Comparison of ENCODE assay signal across 30 mouse cellular contexts in genomic region chr11:100718462-100718861, GRCm38 (mm10). TPM values are rescaled to one million over a fixed set of nuclear protein-coding genes. Genes with fewer than 3 reads are reported as not detected.
DNase-seq lines count a peak whose midpoint lies in the region; ATAC-seq and TF ChIP-seq lines count a peak whose summit lies in the region.
"Had no signal": no experiment of that assay in that cellular context is flagged by ENCODE, and none has a peak within 500 bp of the region (broad histone marks: within the 10 kb centered on the region; RNA-seq: fewer than 3 reads in every experiment).

No protein-coding gene starts in this region.

- peak; percentile 88 for DNase-seq in heart, adult 11 months
- DNase-seq in heart, embryonic 10.5 days (ENCODE audit: low spot score), result no peak
- DNase-seq in kidney, adult 2 months, result no peak
- no peak for DNase-seq in kidney, postnatal 4 days
- DNase-seq in left cerebral cortex, adult 2 months (ENCODE audit: extremely low spot score in 1 of 2, low spot score in 2 of 2), result no peak
- no peak for DNase-seq in left cerebral cortex, adult 9 months (ENCODE audit: low spot score in 2 of 2)
- DNase-seq: adrenal gland, adult 2 months; adrenal gland, postnatal 14 days; cerebellum, adult 11 months; cerebellum, adult 2 months; cerebellum, adult 9-11 months; cerebellum, postnatal 25 days; gastrocnemius, postnatal 10 days; heart, postnatal 36 days had no signal

- no peak overlapping the region for H3K4me2 ChIP-seq in liver, embryonic 12.5 days
- H3K4me2 ChIP-seq: forebrain, embryonic 12.5 days; forebrain, embryonic 15.5 days; heart, embryonic 11.5 days; heart, embryonic 15.5 days; hindbrain, embryonic 13.5 days had no signal

- H3K27ac ChIP-seq in heart, embryonic 10.5 days, result no peak overlapping the region
- peak overlapping the region; percentile 73 for H3K27ac ChIP-seq in kidney, adult 2 months (ENCODE audit: insufficient read depth, low read depth, low read length)
- peak overlapping the region; percentile 88 for H3K27ac ChIP-seq in left cerebral cortex, adult 2 months
- peak overlapping the region; percentile 94 for H3K27ac ChIP-seq in macrophage
- no peak overlapping the region for H3K27ac ChIP-seq in liver, embryonic 12.5 days
- H3K27ac ChIP-seq: forebrain, embryonic 12.5 days; forebrain, embryonic 15.5 days; heart, embryonic 15.5 days; hindbrain, embryonic 10.5 days; hindbrain, embryonic 13.5 days had no signal

- peaks cover 49% of the 10 kb centered on the region for H3K4me1 ChIP-seq in heart, embryonic 10.5 days
- H3K4me1 ChIP-seq in kidney, adult 2 months (ENCODE audit: control insufficient read depth, insufficient read depth, low read length), result peaks cover 46% of the 10 kb centered on the region
- peaks cover 59% of the 10 kb centered on the region for H3K4me1 ChIP-seq in liver, embryonic 12.5 days

- no peak overlapping the region for H3K4me3 ChIP-seq in heart, embryonic 10.5 days
- no peak overlapping the region for H3K4me3 ChIP-seq in kidney, adult 2 months (ENCODE audit: insufficient read depth, low read depth, low read length)
- no peak overlapping the region for H3K4me3 ChIP-seq in left cerebral cortex, adult 2 months
- H3K4me3 ChIP-seq in macrophage (ENCODE audit: inconsistent target), result no peak overlapping the region
- H3K4me3 ChIP-seq in liver, embryonic 12.5 days, result no peak overlapping the region
- H3K4me3 ChIP-seq: erythroblast, embryonic 14.5 days; forebrain, embryonic 12.5 days; forebrain, embryonic 15.5 days; heart, embryonic 15.5 days; hindbrain, embryonic 10.5 days; hindbrain, embryonic 13.5 days had no signal

- no peaks in the 10 kb centered on the region for H3K9me3 ChIP-seq in heart, embryonic 10.5 days
- no peaks in the 10 kb centered on the region for H3K9me3 ChIP-seq in liver, embryonic 12.5 days (replicated peaks)
- H3K9me3 ChIP-seq: forebrain, embryonic 12.5 days; forebrain, embryonic 15.5 days; heart, embryonic 15.5 days; hindbrain, embryonic 10.5 days; hindbrain, embryonic 13.5 days had no signal

- no peak overlapping the region for H3K9ac ChIP-seq in liver, embryonic 12.5 days
- H3K9ac ChIP-seq: forebrain, embryonic 12.5 days; forebrain, embryonic 15.5 days; heart, embryonic 15.5 days; hindbrain, embryonic 13.5 days had no signal

- 92% methylated on average over 7 of the region's 7 CpGs for WGBS in heart, embryonic 10.5 days
- WGBS in kidney, adult 2 months, result 89% methylated on average over 7 of the region's 7 CpGs
- 88% methylated on average over 7 of the region's 7 CpGs for WGBS in macrophage (ENCODE audit: missing documents)
- WGBS in liver, embryonic 12.5 days (ENCODE audit: insufficient replicate concordance), result 89% methylated on average over 7 of the region's 7 CpGs

- no peaks in the 10 kb centered on the region for H3K27me3 ChIP-seq in heart, embryonic 10.5 days (ENCODE audit: insufficient read depth, poor library complexity, severe bottlenecking)
- H3K27me3 ChIP-seq in kidney, adult 2 months (replicated peaks; ENCODE audit: control insufficient read depth, insufficient read depth, low read length), result no peaks in the 10 kb centered on the region
- no peaks in the 10 kb centered on the region for H3K27me3 ChIP-seq in liver, embryonic 12.5 days (replicated peaks)
- H3K27me3 ChIP-seq: forebrain, embryonic 12.5 days; forebrain, embryonic 15.5 days; heart, embryonic 15.5 days; hindbrain, embryonic 13.5 days had no signal

- H3K79me2 ChIP-seq in macrophage (ENCODE audit: inconsistent target), result peaks cover 78% of the 10 kb centered on the region

- no peak for TF ChIP-seq POLR2A in kidney, adult 2 months (IDR thresholded peaks at IDR 0.05; ENCODE audit: low read depth, low read length)

- intact Hi-C loops in left cerebral cortex, adult 2 months (cut with DNase I), result no loop called here

- no peak for TF ChIP-seq CTCF in kidney, adult 2 months (conservative IDR thresholded peaks at IDR 0.05; ENCODE audit: insufficient read depth, insufficient read length, low read depth, low read length)
- TF ChIP-seq CTCF in left cerebral cortex, adult 2 months (IDR thresholded peaks at IDR 0.05), result no peak

- H3K36me3 ChIP-seq in heart, embryonic 10.5 days, result peaks cover 53% of the 10 kb centered on the region
- peaks cover 2% of the 10 kb centered on the region; the same call in 1 of the 2 replicates for H3K36me3 ChIP-seq in kidney, adult 2 months (ENCODE audit: control insufficient read depth, insufficient read depth, low read length)
- peaks cover 33% of the 10 kb centered on the region for H3K36me3 ChIP-seq in macrophage (ENCODE audit: inconsistent target)
- peaks cover 73% of the 10 kb centered on the region for H3K36me3 ChIP-seq in liver, embryonic 12.5 days

- no peak for ATAC-seq in liver, embryonic 12.5 days
- ATAC-seq: CD4-positive, CD25-positive, alpha-beta regulatory T cell, adult 4 months; forebrain, embryonic 15.5 days; hindbrain, embryonic 16.5 days had no signal

RNA-seq across cellular contexts. Expression of gene Hspb9, which starts 4.8 kb away (rescaled TPM):
- 0.19 and 0.34 TPM in 2 replicates for polyA plus RNA-seq in heart, embryonic 10.5 days (2016; fragmentation: Nextera tagmentation; extraction: Ambion mirVana)
- 0.48 and 0.49 TPM in 2 replicates for polyA plus RNA-seq in kidney, adult 2 months (2012; rRNA removed)
- total RNA-seq in left cerebral cortex, adult 2 months (2021), result not detected
- 1 to 10 TPM in 6 of 26 experiments, not detected in 20; 1.5 to 3.3 (median 1.7) TPM for total RNA-seq in macrophage (2018; cell fraction: chromatin; rRNA removed)
- total RNA-seq in macrophage (2018; cell fraction: cytosol; rRNA removed), result under 1 TPM in 10 of 26 experiments, not detected in 16; 0.25 to 0.92 (median 0.34) TPM
- 1 to 10 TPM in 8 of 26 experiments, under 1 TPM in 1, not detected in 17; 0.99 to 5.3 (median 3.1) TPM for total RNA-seq in macrophage (2018; cell fraction: nucleus; rRNA removed)
- polyA plus RNA-seq in macrophage (2018), result not detected in 3 replicates
- polyA plus RNA-seq in liver, embryonic 12.5 days (2016; fragmentation: Nextera tagmentation; extraction: Ambion mirVana), result 0.29 and 0.33 TPM in 2 replicates
- total RNA-seq: adrenal gland, adult 2 months; adrenal gland, postnatal 14 days; common myeloid progenitor, adult 5-6 weeks; gastrocnemius, postnatal 10 days; gastrocnemius, postnatal 4 days; heart, adult 18-20 months; heart, postnatal 10 days had no signal
- polyA plus RNA-seq: adrenal gland, adult 2 months; cerebellum, adult 2 months; erythroblast, embryonic 14.5 days; heart, embryonic 11.5 days; heart, embryonic 15.5 days; hindbrain, embryonic 13.5 days had no signal

RNA-seq across cellular contexts. Expression of gene Kat2a, which starts 6.2 kb away (rescaled TPM):
- polyA plus RNA-seq in heart, embryonic 10.5 days (2016; fragmentation: Nextera tagmentation; extraction: Ambion mirVana), result 52.0 and 59.8 TPM in 2 replicates
- 25.9 and 29.0 TPM in 2 replicates for polyA plus RNA-seq in kidney, adult 2 months (2012; rRNA removed)
- total RNA-seq in left cerebral cortex, adult 2 months (2021), result 10 to 100 TPM; 60.5 to 61.7 TPM
- 10 to 100 TPM; 35.6 to 91.5 (median 59.1) TPM for total RNA-seq in macrophage (2018; cell fraction: chromatin; rRNA removed)
- 10 to 100 TPM; 11.8 to 23.7 (median 19.2) TPM for total RNA-seq in macrophage (2018; cell fraction: cytosol; rRNA removed)
- total RNA-seq in macrophage (2018; cell fraction: nucleus; rRNA removed), result 10 to 100 TPM; 16.9 to 85.9 (median 40.5) TPM
- polyA plus RNA-seq in macrophage (2018), result 22.4 to 41.0 TPM (median 23.3 TPM) in 3 replicates
- polyA plus RNA-seq in liver, embryonic 12.5 days (2016; fragmentation: Nextera tagmentation; extraction: Ambion mirVana), result 39.4 and 40.2 TPM in 2 replicates

RNA-seq across cellular contexts. Expression of gene Dhx58, which starts 14.4 kb away (rescaled TPM):
- 1.1 and 2.4 TPM in 2 replicates for polyA plus RNA-seq in heart, embryonic 10.5 days (2016; fragmentation: Nextera tagmentation; extraction: Ambion mirVana)
- polyA plus RNA-seq in kidney, adult 2 months (2012; rRNA removed), result 3.7 and 6.2 TPM in 2 replicates
- 1 to 10 TPM; 3.0 to 3.7 TPM for total RNA-seq in left cerebral cortex, adult 2 months (2021)
- total RNA-seq in macrophage (2018; cell fraction: chromatin; rRNA removed), result 100 to 1,000 TPM; 134 to 515 (median 340) TPM
- total RNA-seq in macrophage (2018; cell fraction: cytosol; rRNA removed), result 100 to 1,000 TPM in 13 of 26 experiments, 10 to 100 TPM in 13; 58.7 to 198 (median 123) TPM
- total RNA-seq in macrophage (2018; cell fraction: nucleus; rRNA removed), result 100 to 1,000 TPM; 150 to 535 (median 277) TPM
- polyA plus RNA-seq in macrophage (2018), result 42.8 to 129 TPM (median 87.0 TPM) in 3 replicates
- 1.5 and 2.1 TPM in 2 replicates for polyA plus RNA-seq in liver, embryonic 12.5 days (2016; fragmentation: Nextera tagmentation; extraction: Ambion mirVana)

RNA-seq across cellular contexts. Expression of gene Rab5c, which starts 19.6 kb away (rescaled TPM):
- polyA plus RNA-seq in heart, embryonic 10.5 days (2016; fragmentation: Nextera tagmentation; extraction: Ambion mirVana), result 13.7 and 13.9 TPM in 2 replicates
- polyA plus RNA-seq in kidney, adult 2 months (2012; rRNA removed), result 445 and 472 TPM in 2 replicates
- 100 to 1,000 TPM; 139 to 142 TPM for total RNA-seq in left cerebral cortex, adult 2 months (2021)
- 100 to 1,000 TPM in 1 of 26 experiments, 10 to 100 TPM in 25; 39.2 to 102 (median 64.6) TPM for total RNA-seq in macrophage (2018; cell fraction: chromatin; rRNA removed)
- 100 to 1,000 TPM; 286 to 464 (median 359) TPM for total RNA-seq in macrophage (2018; cell fraction: cytosol; rRNA removed)
- 100 to 1,000 TPM in 24 of 26 experiments, 10 to 100 TPM in 2; 81.7 to 239 (median 158) TPM for total RNA-seq in macrophage (2018; cell fraction: nucleus; rRNA removed)
- 348 to 578 TPM (median 378 TPM) in 3 replicates for polyA plus RNA-seq in macrophage (2018)
- 15.9 and 18.1 TPM in 2 replicates for polyA plus RNA-seq in liver, embryonic 12.5 days (2016; fragmentation: Nextera tagmentation; extraction: Ambion mirVana)

RNA-seq across cellular contexts. Expression of gene Zfp385c, which starts 26.2 kb away (rescaled TPM):
- 0.23 and 0.27 TPM in 2 replicates for polyA plus RNA-seq in heart, embryonic 10.5 days (2016; fragmentation: Nextera tagmentation; extraction: Ambion mirVana)
- polyA plus RNA-seq in kidney, adult 2 months (2012; rRNA removed), result 0.14 and 0.34 TPM in 2 replicates
- total RNA-seq in left cerebral cortex, adult 2 months (2021), result under 1 TPM; 0.16 to 0.26 TPM
- total RNA-seq in macrophage (2018; cell fraction: chromatin; rRNA removed), result 1 to 10 TPM in 3 of 26 experiments, under 1 TPM in 2, not detected in 21; 0.49 to 3.0 (median 1.0) TPM
- total RNA-seq in macrophage (2018; cell fraction: cytosol; rRNA removed), result 1 to 10 TPM in 10 of 26 experiments, under 1 TPM in 16; 0.26 to 2.0 (median 0.87) TPM
- total RNA-seq in macrophage (2018; cell fraction: nucleus; rRNA removed), result 1 to 10 TPM in 7 of 26 experiments, under 1 TPM in 9, not detected in 10; 0.17 to 2.5 (median 0.95) TPM
- 0.14 to 1.2 TPM (median 0.57 TPM) in 3 replicates for polyA plus RNA-seq in macrophage (2018)
- polyA plus RNA-seq in liver, embryonic 12.5 days (2016; fragmentation: Nextera tagmentation; extraction: Ambion mirVana), result 0.32 TPM in 1 of 2 replicates, not detected in the other
- total RNA-seq: adrenal gland, postnatal 14 days; common myeloid progenitor, adult 5-6 weeks had no signal
- polyA plus RNA-seq: C2C12; erythroblast, embryonic 14.5 days had no signal

Comparison
In these comparisons a context has a peak if more than half of its experiments do, and no peak if none do; other contexts are left out.
1. H3K27ac ChIP-seq: peak in kidney, adult 2 months (single experiment), left cerebral cortex, adult 2 months (single experiment) and macrophage (single experiment); none in heart, embryonic 10.5 days (single experiment) and liver, embryonic 12.5 days (single experiment).